Mouse (Mus musculus): ENCODE measurements around the gene Trio. TPM values are rescaled to one million over a fixed set of nuclear protein-coding genes. Genes with fewer than 3 reads are reported as not detected.

Gene Trio
- polyA plus RNA-seq, 1 experiment from 2014 or later, result 8.8 TPM

DNA sequence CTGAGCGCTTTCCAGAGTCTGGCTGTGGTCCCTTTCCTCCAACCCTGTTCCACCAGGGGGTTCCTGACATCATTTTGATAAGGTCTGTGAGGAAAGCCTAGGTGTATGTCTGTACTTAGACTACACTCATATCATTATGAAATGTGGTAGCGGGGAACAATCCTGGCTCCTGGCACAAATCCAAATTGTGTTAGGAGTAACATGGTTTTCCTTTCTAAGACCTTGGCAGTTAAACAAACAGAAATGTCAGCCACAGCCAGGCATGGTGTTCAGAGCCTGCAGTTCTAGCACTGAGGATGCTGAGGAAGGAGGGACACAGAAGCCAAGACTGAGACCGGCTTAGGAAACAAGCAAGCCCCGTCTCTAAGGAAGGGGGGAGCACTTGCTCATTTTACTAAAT is 119.2 kb downstream of the Trio start:
- no peak for TF ChIP-seq CTCF (IDR thresholded peaks at IDR 0.05; ENCODE audit: low read depth)
- no peak for TF ChIP-seq EP300 (optimal IDR thresholded peaks at IDR 0.05)
- Histone ChIP-seq H3K4me3 (ENCODE audit: low read depth, low read length) (no peak overlapping the region), H3K4me2 (replicated peaks; ENCODE audit: low read depth) (no peak overlapping the region), H3K36me3 (ENCODE audit: control insufficient read depth, insufficient read depth, low read length) (peaks cover 2% of the 10 kb centered on the region; the same call in 1 of the 2 replicates), H3K9me3 (ENCODE audit: control insufficient read depth, low read length) (no peaks in the 10 kb centered on the region), H3K4me1 (replicated peaks; ENCODE audit: control insufficient read depth, insufficient read depth) (no peaks in the 10 kb centered on the region), H3K9ac (ENCODE audit: low read length) (no peak overlapping the region), H3K27me3 (ENCODE audit: control insufficient read depth, insufficient read depth, low read length) (no peaks in the 10 kb centered on the region), H3K27ac (replicated peaks) (no peak overlapping the region)
- ATAC-seq (ENCODE audit: low FRiP score, low TSS enrichment) (no peak), DNase-seq (ENCODE audit: low spot score) (no peak)
- 50% methylated on average over 4 of the region's 4 CpGs for WGBS

DNA sequence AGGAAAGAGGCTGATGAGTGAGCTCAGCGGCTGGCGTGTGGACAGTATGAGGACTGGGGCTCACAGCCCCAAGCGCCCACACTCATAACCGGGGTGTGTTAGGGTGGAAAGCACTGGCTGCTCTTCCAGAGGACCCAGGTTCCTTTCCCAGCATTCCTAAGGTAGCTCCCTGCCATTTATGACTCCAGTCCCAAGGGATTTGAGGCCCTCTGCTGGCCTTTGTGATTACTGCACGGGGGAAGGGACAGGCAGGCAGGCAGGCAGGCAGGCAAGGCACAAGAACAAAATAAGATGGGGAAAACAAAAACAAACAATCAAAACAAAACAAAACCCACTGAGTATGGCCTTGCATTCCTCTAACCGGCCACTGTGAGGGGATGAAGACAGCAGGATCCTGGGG is 120.3 kb downstream of the Trio start:
- TF ChIP-seq CTCF (IDR thresholded peaks at IDR 0.05; ENCODE audit: low read depth), result peak; percentile 79
- no peak for TF ChIP-seq EP300 (optimal IDR thresholded peaks at IDR 0.05)
- Histone ChIP-seq H3K4me2 (replicated peaks; ENCODE audit: low read depth) (no peak overlapping the region), H3K4me1 (replicated peaks; ENCODE audit: control insufficient read depth, insufficient read depth) (no peaks in the 10 kb centered on the region), H3K4me3 (ENCODE audit: low read depth, low read length) (no peak overlapping the region), H3K27ac (replicated peaks) (no peak overlapping the region), H3K9me3 (ENCODE audit: control insufficient read depth, low read length) (no peaks in the 10 kb centered on the region), H3K9ac (ENCODE audit: low read length) (no peak overlapping the region), H3K27me3 (ENCODE audit: control insufficient read depth, insufficient read depth, low read length) (no peaks in the 10 kb centered on the region), H3K36me3 (ENCODE audit: control insufficient read depth, insufficient read depth, low read length) (peaks cover 2% of the 10 kb centered on the region; the same call in 1 of the 2 replicates)
- DNase-seq (ENCODE audit: low spot score) (peak; percentile 67), ATAC-seq (ENCODE audit: low FRiP score, low TSS enrichment) (0 out of 2 replicates have a peak, but pooled peaks have one; percentile 27)
- WGBS, result 69% methylated on average over 6 of the region's 6 CpGs

DNA sequence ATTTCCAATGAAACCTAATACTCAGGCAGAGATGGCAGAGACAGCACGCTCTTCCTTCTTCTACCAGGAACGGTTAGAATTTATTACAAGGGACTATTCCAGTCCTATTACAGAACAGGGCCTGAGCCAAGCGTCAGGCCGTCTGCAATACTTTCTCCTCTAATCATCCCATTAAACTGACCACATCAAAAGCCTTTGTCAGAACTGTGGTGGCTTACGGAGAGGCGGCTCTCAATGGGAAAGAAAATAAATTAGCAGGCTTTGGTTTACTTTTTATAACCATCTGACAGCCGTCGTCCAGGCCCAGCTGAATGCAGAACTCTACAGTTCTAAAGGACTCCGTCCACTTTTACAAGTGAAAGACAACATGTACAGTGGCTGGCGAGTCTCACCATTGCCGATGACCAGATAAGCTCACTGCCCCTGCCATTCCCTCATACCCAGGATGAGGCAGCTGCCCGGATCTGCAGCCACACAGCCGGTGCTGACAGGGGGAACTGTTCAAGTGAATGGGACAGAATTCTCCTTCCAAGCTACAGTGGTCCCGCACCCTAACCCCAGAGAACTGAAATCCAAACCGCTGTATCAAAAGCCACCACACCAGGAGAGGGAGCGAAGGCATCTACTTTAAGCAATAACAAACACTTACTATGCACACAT is 121.2 kb downstream of the Trio start:
- no peak overlapping the region for H3K9ac ChIP-seq (ENCODE audit: low read length)
- no peaks in the 10 kb centered on the region for H3K4me1 ChIP-seq (replicated peaks; ENCODE audit: control insufficient read depth, insufficient read depth)
- H3K27ac ChIP-seq (replicated peaks), result no peak overlapping the region
- H3K36me3 ChIP-seq (ENCODE audit: control insufficient read depth, insufficient read depth, low read length), result peaks cover 4% of the 10 kb centered on the region; the same call in 1 of the 2 replicates
- H3K4me3 ChIP-seq (ENCODE audit: low read depth, low read length), result no peak overlapping the region
- ATAC-seq (ENCODE audit: low FRiP score, low TSS enrichment), result no peak
- no peak for TF ChIP-seq CTCF (IDR thresholded peaks at IDR 0.05; ENCODE audit: low read depth)
- no peak for TF ChIP-seq EP300 (optimal IDR thresholded peaks at IDR 0.05)
- no peak overlapping the region for H3K4me2 ChIP-seq (replicated peaks; ENCODE audit: low read depth)
- no peaks in the 10 kb centered on the region for H3K9me3 ChIP-seq (ENCODE audit: control insufficient read depth, low read length)
- no peaks in the 10 kb centered on the region for H3K27me3 ChIP-seq (ENCODE audit: control insufficient read depth, insufficient read depth, low read length)
- 80% methylated on average over 16 of the region's 16 CpGs for WGBS
- DNase-seq (ENCODE audit: low spot score), result no peak

DNA sequence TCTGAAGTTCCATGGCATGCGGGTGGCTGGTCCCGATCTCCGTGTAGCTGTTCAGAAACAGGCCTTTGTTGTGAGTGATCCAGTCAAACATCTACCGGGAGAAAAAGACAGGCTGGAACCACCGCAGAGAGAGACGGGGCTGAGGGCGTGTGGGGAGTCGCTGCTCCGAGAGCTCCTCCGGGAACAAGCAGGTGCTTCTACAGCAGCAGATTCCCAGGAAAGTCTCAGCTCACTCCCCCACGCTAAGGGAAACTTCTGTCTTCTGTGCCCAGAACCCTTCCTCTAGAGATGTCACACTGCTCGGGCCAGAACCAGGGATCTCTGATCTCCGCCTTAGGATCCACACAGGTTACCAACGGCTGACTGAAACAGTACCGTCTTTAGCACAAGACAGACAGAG is 124.4 kb downstream of the Trio start:
- ATAC-seq (ENCODE audit: low FRiP score, low TSS enrichment) (no peak), DNase-seq (ENCODE audit: low spot score) (no peak)
- Histone ChIP-seq H3K9ac (ENCODE audit: low read length) (no peak overlapping the region), H3K4me2 (replicated peaks; ENCODE audit: low read depth) (no peak overlapping the region), H3K27ac (replicated peaks) (no peak overlapping the region), H3K27me3 (ENCODE audit: control insufficient read depth, insufficient read depth, low read length) (no peaks in the 10 kb centered on the region), H3K4me3 (ENCODE audit: low read depth, low read length) (no peak overlapping the region), H3K36me3 (ENCODE audit: control insufficient read depth, insufficient read depth, low read length) (peaks cover 8% of the 10 kb centered on the region; the same call in 1 of the 2 replicates), H3K4me1 (replicated peaks; ENCODE audit: control insufficient read depth, insufficient read depth) (no peaks in the 10 kb centered on the region), H3K9me3 (ENCODE audit: control insufficient read depth, low read length) (no peaks in the 10 kb centered on the region)
- TF ChIP-seq EP300 (optimal IDR thresholded peaks at IDR 0.05), result no peak
- TF ChIP-seq CTCF (IDR thresholded peaks at IDR 0.05; ENCODE audit: low read depth), result no peak
- WGBS, result 89% methylated on average over 15 of the region's 15 CpGs

DNA sequence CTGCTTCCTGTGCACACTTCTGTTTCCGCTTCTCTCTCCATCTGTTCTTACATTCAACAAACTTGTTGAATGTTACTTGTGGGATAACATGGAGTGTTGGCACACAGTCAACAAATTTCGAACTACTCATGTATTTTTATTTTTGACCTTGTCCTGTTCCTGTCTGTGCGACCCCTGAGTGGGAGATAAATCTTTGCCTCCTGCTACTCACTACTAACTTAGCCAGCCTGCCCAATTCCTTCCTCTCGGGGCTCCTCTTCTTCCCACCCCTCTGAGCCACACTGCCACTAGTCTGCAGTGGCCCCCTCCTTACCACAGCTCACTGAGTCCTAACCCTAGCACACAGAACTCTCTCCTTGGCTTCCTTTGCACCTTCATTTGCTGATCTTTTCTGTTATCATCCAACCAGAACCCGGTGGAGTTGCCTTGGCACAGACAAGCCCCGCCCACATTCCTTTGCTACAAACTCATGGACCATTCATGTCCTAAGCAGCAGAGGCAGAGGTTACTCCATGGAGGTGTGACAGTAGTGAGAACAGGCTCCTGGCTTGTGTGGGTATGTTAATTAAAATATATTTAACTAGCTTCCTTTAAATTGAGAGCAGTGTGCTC is 126.7 kb downstream of the Trio start:
- Histone ChIP-seq H3K4me1 (replicated peaks; ENCODE audit: control insufficient read depth, insufficient read depth) (no peaks in the 10 kb centered on the region), H3K9me3 (ENCODE audit: control insufficient read depth, low read length) (no peaks in the 10 kb centered on the region), H3K9ac (ENCODE audit: low read length) (no peak overlapping the region), H3K4me2 (replicated peaks; ENCODE audit: low read depth) (no peak overlapping the region), H3K27ac (replicated peaks) (no peak overlapping the region), H3K27me3 (ENCODE audit: control insufficient read depth, insufficient read depth, low read length) (no peaks in the 10 kb centered on the region), H3K4me3 (ENCODE audit: low read depth, low read length) (no peak overlapping the region), H3K36me3 (ENCODE audit: control insufficient read depth, insufficient read depth, low read length) (peaks cover 11% of the 10 kb centered on the region; the same call in 1 of the 2 replicates)
- TF ChIP-seq EP300 (optimal IDR thresholded peaks at IDR 0.05) (no peak), CTCF (IDR thresholded peaks at IDR 0.05; ENCODE audit: low read depth) (no peak)
- 65% methylated on average over 6 of the region's 6 CpGs for WGBS
- DNase-seq (ENCODE audit: low spot score) (no peak), ATAC-seq (ENCODE audit: low FRiP score, low TSS enrichment) (no peak)

DNA sequence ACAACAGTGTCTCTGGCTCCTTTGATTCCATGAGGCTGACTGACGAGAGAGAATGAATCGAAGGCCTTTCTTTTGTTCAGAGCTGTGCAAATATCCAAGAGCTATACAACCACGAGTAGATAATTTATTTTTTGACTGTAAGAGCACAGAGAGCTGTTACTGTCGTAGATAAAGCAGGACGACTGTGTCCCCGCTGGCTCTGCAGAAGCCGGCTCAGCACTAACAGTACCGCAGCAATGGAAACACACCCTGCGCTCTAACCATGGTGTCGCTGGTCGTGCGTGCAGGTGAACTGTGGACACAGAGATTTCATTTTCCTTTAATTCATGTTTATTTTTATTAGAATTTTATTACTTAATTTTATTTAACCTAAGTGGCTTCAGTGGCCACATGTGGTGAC is 131.5 kb downstream of the Trio start:
- WGBS, result 70% methylated on average over 12 of the region's 12 CpGs
- ATAC-seq (ENCODE audit: low FRiP score, low TSS enrichment), result no peak
- peaks cover 15% of the 10 kb centered on the region; the same call in 1 of the 2 replicates for H3K36me3 ChIP-seq (ENCODE audit: control insufficient read depth, insufficient read depth, low read length)
- H3K4me3 ChIP-seq (ENCODE audit: low read depth, low read length), result no peak overlapping the region
- DNase-seq (ENCODE audit: low spot score), result no peak
- H3K27me3 ChIP-seq (ENCODE audit: control insufficient read depth, insufficient read depth, low read length), result no peaks in the 10 kb centered on the region
- no peaks in the 10 kb centered on the region for H3K9me3 ChIP-seq (ENCODE audit: control insufficient read depth, low read length)
- no peak overlapping the region for H3K27ac ChIP-seq (replicated peaks)
- no peak overlapping the region for H3K9ac ChIP-seq (ENCODE audit: low read length)
- no peak overlapping the region for H3K4me2 ChIP-seq (replicated peaks; ENCODE audit: low read depth)
- no peaks in the 10 kb centered on the region for H3K4me1 ChIP-seq (replicated peaks; ENCODE audit: control insufficient read depth, insufficient read depth)
- TF ChIP-seq CTCF (IDR thresholded peaks at IDR 0.05; ENCODE audit: low read depth), result no peak
- no peak for TF ChIP-seq EP300 (optimal IDR thresholded peaks at IDR 0.05)

Measured in stomach, postnatal 0 days (tissue).